Mouse (Mus musculus): ENCODE measurements at regions not wholly inside any gene's neighbourhood (a gene's known extent, or its start where the extent isn't known, plus 50 kb on each side); places are given as distances from the start of the nearest gene placed in this dataset.

- no peak for TF ChIP-seq POLR2A (IDR thresholded peaks at IDR 0.05; ENCODE audit: borderline replicate concordance, insufficient read depth, low read length)
- H3K4me1 ChIP-seq (ENCODE audit: control insufficient read depth, insufficient read depth, low read length): no peaks in the 10 kb centered on the region
- H3K27me3 ChIP-seq (ENCODE audit: control insufficient read depth, insufficient read depth, low read length): no peaks in the 10 kb centered on the region
- 47% methylated on average over 1 of the region's 1 CpGs for WGBS
- H3K27ac ChIP-seq (ENCODE audit: insufficient read depth, low read length): no peak overlapping the region
- no peak overlapping the region for H3K4me3 ChIP-seq (replicated peaks; ENCODE audit: insufficient read depth, low read depth, low read length)
- DNase-seq: no peak
These were observed 408.1 kb upstream of the Camk1g start for GRCm38 (mm10) chr1:193778181-193778580.

GRCm38 (mm10) chr1:193769546-193769945 lies 399.4 kb upstream of the Camk1g start:
- WGBS: 45% methylated on average over 4 of the region's 4 CpGs
- no peak overlapping the region for H3K4me3 ChIP-seq (replicated peaks; ENCODE audit: insufficient read depth, low read depth, low read length)
- no peaks in the 10 kb centered on the region for H3K4me1 ChIP-seq (ENCODE audit: control insufficient read depth, insufficient read depth, low read length)
- H3K27me3 ChIP-seq (ENCODE audit: control insufficient read depth, insufficient read depth, low read length): no peaks in the 10 kb centered on the region
- no peak for DNase-seq
- H3K27ac ChIP-seq (ENCODE audit: insufficient read depth, low read length): no peak overlapping the region
- TF ChIP-seq POLR2A (IDR thresholded peaks at IDR 0.05; ENCODE audit: borderline replicate concordance, insufficient read depth, low read length): no peak
- TF ChIP-seq CTCF (IDR thresholded peaks at IDR 0.05; ENCODE audit: borderline replicate concordance, insufficient read depth, low read depth, low read length): no peak

GRCm38 (mm10) chr1:193764103-193764502 lies 394.0 kb upstream of the Camk1g start:
- no peak overlapping the region for H3K27ac ChIP-seq (ENCODE audit: insufficient read depth, low read length)

GRCm38 (mm10) chr1:193751819-193752251 lies 381.7 kb upstream of the Camk1g start:
- DNase-seq: peak; percentile 74 to 87
- 4% methylated on average over 4 of the region's 4 CpGs for WGBS
- peaks cover 12% of the 10 kb centered on the region; the same call in 1 of the 2 replicates for H3K4me1 ChIP-seq (ENCODE audit: control insufficient read depth, insufficient read depth, low read length)

More at GRCm38 (mm10) chr1:193764103-193764502, 394.0 kb upstream of the Camk1g start:
- no peaks in the 10 kb centered on the region for H3K27me3 ChIP-seq (ENCODE audit: control insufficient read depth, insufficient read depth, low read length)
- no peaks in the 10 kb centered on the region for H3K4me1 ChIP-seq (ENCODE audit: control insufficient read depth, insufficient read depth, low read length)
- no peak overlapping the region for H3K4me3 ChIP-seq (replicated peaks; ENCODE audit: insufficient read depth, low read depth, low read length)
- TF ChIP-seq CTCF (IDR thresholded peaks at IDR 0.05; ENCODE audit: borderline replicate concordance, insufficient read depth, low read depth, low read length) (no peak), POLR2A (IDR thresholded peaks at IDR 0.05; ENCODE audit: borderline replicate concordance, insufficient read depth, low read length) (no peak)
- no peak for DNase-seq

GRCm38 (mm10) chr1:193750929-193751328 lies 380.8 kb upstream of the Camk1g start:
- TF ChIP-seq CTCF (IDR thresholded peaks at IDR 0.05; ENCODE audit: borderline replicate concordance, insufficient read depth, low read depth, low read length) (no peak), POLR2A (IDR thresholded peaks at IDR 0.05; ENCODE audit: borderline replicate concordance, insufficient read depth, low read length) (no peak)
- Histone ChIP-seq H3K27me3 (ENCODE audit: control insufficient read depth, insufficient read depth, low read length) (no peaks in the 10 kb centered on the region), H3K4me3 (replicated peaks; ENCODE audit: insufficient read depth, low read depth, low read length) (no peak overlapping the region), H3K27ac (ENCODE audit: insufficient read depth, low read length) (no peak overlapping the region), H3K4me1 (ENCODE audit: control insufficient read depth, insufficient read depth, low read length) (peaks cover 12% of the 10 kb centered on the region; the same call in 1 of the 2 replicates)
- whole genome bisulfite sequencing: 22% methylated on average over 4 of the region's 4 CpGs
- DNase-seq: peak; percentile 23 to 50

More at GRCm38 (mm10) chr1:193751819-193752251, 381.7 kb upstream of the Camk1g start:
- TF ChIP-seq CTCF (IDR thresholded peaks at IDR 0.05; ENCODE audit: borderline replicate concordance, insufficient read depth, low read depth, low read length) (no peak), POLR2A (IDR thresholded peaks at IDR 0.05; ENCODE audit: borderline replicate concordance, insufficient read depth, low read length) (no peak)
- H3K27ac ChIP-seq (ENCODE audit: insufficient read depth, low read length): peak overlapping the region; percentile 55; the same call in 1 of the 2 replicates
- H3K27me3 ChIP-seq (ENCODE audit: control insufficient read depth, insufficient read depth, low read length): no peaks in the 10 kb centered on the region
- H3K4me3 ChIP-seq (replicated peaks; ENCODE audit: insufficient read depth, low read depth, low read length): no peak overlapping the region

GRCm38 (mm10) chr1:193747426-193747960 lies 377.4 kb upstream of the Camk1g start:
- peaks cover 12% of the 10 kb centered on the region; the same call in 1 of the 2 replicates for H3K4me1 ChIP-seq (ENCODE audit: control insufficient read depth, insufficient read depth, low read length)
- H3K27ac ChIP-seq (ENCODE audit: insufficient read depth, low read length): no peak overlapping the region
- DNase-seq: peak; percentile 45 to 72
- WGBS: 36% methylated on average over 6 of the region's 6 CpGs
- no peak overlapping the region for H3K4me3 ChIP-seq (replicated peaks; ENCODE audit: insufficient read depth, low read depth, low read length)
- TF ChIP-seq POLR2A (IDR thresholded peaks at IDR 0.05; ENCODE audit: borderline replicate concordance, insufficient read depth, low read length): no peak
- TF ChIP-seq CTCF (IDR thresholded peaks at IDR 0.05; ENCODE audit: borderline replicate concordance, insufficient read depth, low read depth, low read length): no peak
- no peaks in the 10 kb centered on the region for H3K27me3 ChIP-seq (ENCODE audit: control insufficient read depth, insufficient read depth, low read length)

- no peak overlapping the region for H3K27ac ChIP-seq (ENCODE audit: insufficient read depth, low read length)
- H3K4me1 ChIP-seq (ENCODE audit: control insufficient read depth, insufficient read depth, low read length): peaks cover 4% of the 10 kb centered on the region; the same call in 1 of the 2 replicates
- H3K4me3 ChIP-seq (replicated peaks; ENCODE audit: insufficient read depth, low read depth, low read length): no peak overlapping the region
- no peaks in the 10 kb centered on the region for H3K27me3 ChIP-seq (ENCODE audit: control insufficient read depth, insufficient read depth, low read length)
- 98% methylated on average over 2 of the region's 2 CpGs for WGBS
- 0 out of 2 replicates have a peak, but pooled peaks have one; percentile 1 for TF ChIP-seq CTCF (IDR thresholded peaks at IDR 0.05; ENCODE audit: borderline replicate concordance, insufficient read depth, low read depth, low read length)
- no peak for TF ChIP-seq POLR2A (IDR thresholded peaks at IDR 0.05; ENCODE audit: borderline replicate concordance, insufficient read depth, low read length)
- no peak for DNase-seq
These were observed 372.6 kb upstream of the Camk1g start for GRCm38 (mm10) chr1:193742688-193743087.

GRCm38 (mm10) chr1:193738821-193739220 lies 368.7 kb upstream of the Camk1g start:
- TF ChIP-seq POLR2A (IDR thresholded peaks at IDR 0.05; ENCODE audit: borderline replicate concordance, insufficient read depth, low read length) (no peak), CTCF (IDR thresholded peaks at IDR 0.05; ENCODE audit: borderline replicate concordance, insufficient read depth, low read depth, low read length) (no peak)
- WGBS: 86% methylated on average over 6 of the region's 6 CpGs
- Histone ChIP-seq H3K27ac (ENCODE audit: insufficient read depth, low read length) (no peak overlapping the region), H3K27me3 (ENCODE audit: control insufficient read depth, insufficient read depth, low read length) (no peaks in the 10 kb centered on the region), H3K4me3 (replicated peaks; ENCODE audit: insufficient read depth, low read depth, low read length) (no peak overlapping the region), H3K4me1 (ENCODE audit: control insufficient read depth, insufficient read depth, low read length) (no peaks in the 10 kb centered on the region; the same call in 1 of the 2 replicates)
- no peak for DNase-seq
